27 mouse cellular contexts compared by ENCODE assay signal in genomic region chr7:19322489-19322888, GRCm38 (mm10). TPM values are rescaled to one million over a fixed set of nuclear protein-coding genes. Genes with fewer than 3 reads are reported as not detected.
DNase-seq lines count a peak whose midpoint lies in the region; ATAC-seq and TF ChIP-seq lines count a peak whose summit lies in the region.
"Had no signal": no experiment of that assay in that cellular context is flagged by ENCODE, and none has a peak within 500 bp of the region (broad histone marks: within the 10 kb centered on the region; RNA-seq: fewer than 3 reads in every experiment).

No protein-coding gene starts in this region.

- no peak overlapping the region for H3K9ac ChIP-seq in embryonic facial prominence, embryonic 11.5 days (replicated peaks; ENCODE audit: low read length)
- no peak overlapping the region for H3K9ac ChIP-seq in limb, embryonic 15.5 days
- H3K9ac ChIP-seq: forebrain, embryonic 15.5 days; heart, embryonic 15.5 days; hindbrain, embryonic 12.5 days; liver, embryonic 13.5 days; midbrain, embryonic 15.5 days; neural tube, embryonic 12.5 days had no signal

- no peaks in the 10 kb centered on the region for H3K36me3 ChIP-seq in embryonic facial prominence, embryonic 11.5 days (replicated peaks; ENCODE audit: control insufficient read depth, insufficient read depth, low read depth, low read length)
- no peaks in the 10 kb centered on the region for H3K36me3 ChIP-seq in embryonic facial prominence, embryonic 10.5 days (replicated peaks)
- no peaks in the 10 kb centered on the region for H3K36me3 ChIP-seq in limb, embryonic 15.5 days
- H3K36me3 ChIP-seq: forebrain, embryonic 10.5 days; forebrain, embryonic 15.5 days; heart, embryonic 15.5 days; hindbrain, embryonic 12.5 days; liver, embryonic 13.5 days; midbrain, embryonic 15.5 days; neural tube, embryonic 12.5 days had no signal

- no peak overlapping the region for H3K27ac ChIP-seq in embryonic facial prominence, embryonic 11.5 days (replicated peaks; ENCODE audit: low read depth, low read length)
- no peak overlapping the region for H3K27ac ChIP-seq in embryonic facial prominence, embryonic 10.5 days (replicated peaks)
- H3K27ac ChIP-seq in limb, embryonic 15.5 days, result peak overlapping the region; percentile 48; the same call in 1 of the 2 replicates
- H3K27ac ChIP-seq in gastrocnemius, adult 2 months, result no peak overlapping the region
- H3K27ac ChIP-seq: forebrain, embryonic 10.5 days; forebrain, embryonic 15.5 days; heart, embryonic 15.5 days; hindbrain, embryonic 12.5 days; hindbrain, postnatal 0 days; kidney, postnatal 0 days; liver, embryonic 13.5 days; midbrain, embryonic 15.5 days; neural tube, embryonic 12.5 days had no signal

- WGBS in embryonic facial prominence, embryonic 11.5 days, result 51% methylated on average over 9 of the region's 9 CpGs
- WGBS in embryonic facial prominence, embryonic 10.5 days, result 49% methylated on average over 9 of the region's 9 CpGs
- WGBS in limb, embryonic 15.5 days, result 38% methylated on average over 9 of the region's 9 CpGs

- no peak overlapping the region for H3K4me3 ChIP-seq in embryonic facial prominence, embryonic 11.5 days (ENCODE audit: low read depth, low read length)
- no peak overlapping the region for H3K4me3 ChIP-seq in embryonic facial prominence, embryonic 10.5 days
- H3K4me3 ChIP-seq in limb, embryonic 15.5 days, result no peak overlapping the region
- H3K4me3 ChIP-seq in gastrocnemius, adult 2 months, result no peak overlapping the region
- H3K4me3 ChIP-seq: forebrain, embryonic 10.5 days; forebrain, embryonic 15.5 days; heart, embryonic 15.5 days; hindbrain, embryonic 12.5 days; liver, embryonic 13.5 days; midbrain, embryonic 15.5 days; neural tube, embryonic 12.5 days had no signal

- no peak for ATAC-seq in embryonic facial prominence, embryonic 11.5 days (replicated peaks; ENCODE audit: insufficient number of reproducible peaks, low FRiP score, low TSS enrichment, low read depth)
- ATAC-seq in limb, embryonic 15.5 days (ENCODE audit: insufficient number of reproducible peaks, low FRiP score, low TSS enrichment, low read depth), result no peak
- ATAC-seq: forebrain, embryonic 15.5 days; hindbrain, postnatal 0 days; intestine, embryonic 16.5 days; midbrain, embryonic 15.5 days had no signal

- no peak for TF ChIP-seq CTCF in gastrocnemius, adult 2 months (IDR thresholded peaks at IDR 0.05)

- no peak overlapping the region for H3K4me2 ChIP-seq in embryonic facial prominence, embryonic 11.5 days (ENCODE audit: low read depth, low read length)
- no peak overlapping the region for H3K4me2 ChIP-seq in limb, embryonic 15.5 days
- H3K4me2 ChIP-seq: forebrain, embryonic 15.5 days; heart, embryonic 15.5 days; hindbrain, embryonic 12.5 days; liver, embryonic 13.5 days; midbrain, embryonic 15.5 days; neural tube, embryonic 12.5 days had no signal

- peak; percentile 36 for DNase-seq in embryonic facial prominence, embryonic 11.5 days (ENCODE audit: low spot score)
- no peak for DNase-seq in embryonic facial prominence, embryonic 10.5 days (ENCODE audit: low spot score)
- peak; percentile 83 for DNase-seq in urinary bladder, postnatal 14 days (ENCODE audit: low spot score)
- no peak for DNase-seq in urinary bladder, adult 2 months (ENCODE audit: low spot score)
- no peak for DNase-seq in gastrocnemius, adult 2 months
- DNase-seq in ovary, postnatal 14 days (ENCODE audit: low spot score), result no peak
- DNase-seq: adrenal gland, adult 2 months; adrenal gland, postnatal 36 days; cerebellum, adult 18-20 months; cerebellum, postnatal 10 days; heart, postnatal 36 days; kidney, adult 8-10 months; layer of hippocampus, adult 9-11 months; liver, embryonic 13.5 days; lung, adult 2 months; lung, postnatal 10 days; right cerebral cortex, postnatal 4 days had no signal

- intact Hi-C loops in gastrocnemius, adult 2 months (cut with DNase I), result no loop called here

- H3K4me1 ChIP-seq in embryonic facial prominence, embryonic 11.5 days (ENCODE audit: control insufficient read depth, insufficient read depth, low read length), result no peaks in the 10 kb centered on the region
- peaks cover 46% of the 10 kb centered on the region for H3K4me1 ChIP-seq in embryonic facial prominence, embryonic 10.5 days
- H3K4me1 ChIP-seq in limb, embryonic 15.5 days, result peaks cover 27% of the 10 kb centered on the region

- no peaks in the 10 kb centered on the region for H3K27me3 ChIP-seq in embryonic facial prominence, embryonic 11.5 days (ENCODE audit: control insufficient read depth, insufficient read depth, low read length)
- peaks cover 51% of the 10 kb centered on the region for H3K27me3 ChIP-seq in embryonic facial prominence, embryonic 10.5 days (replicated peaks; ENCODE audit: low read depth, poor library complexity, severe bottlenecking)
- H3K27me3 ChIP-seq in limb, embryonic 15.5 days, result peaks cover 11% of the 10 kb centered on the region; the same call in 1 of the 2 replicates
- H3K27me3 ChIP-seq: forebrain, embryonic 15.5 days; heart, embryonic 15.5 days; midbrain, embryonic 15.5 days had no signal

- H3K9me3 ChIP-seq in embryonic facial prominence, embryonic 11.5 days (replicated peaks; ENCODE audit: control insufficient read depth, low read length), result no peaks in the 10 kb centered on the region
- H3K9me3 ChIP-seq in embryonic facial prominence, embryonic 10.5 days, result no peaks in the 10 kb centered on the region
- H3K9me3 ChIP-seq in limb, embryonic 15.5 days, result no peaks in the 10 kb centered on the region
- H3K9me3 ChIP-seq: forebrain, embryonic 10.5 days; forebrain, embryonic 15.5 days; heart, embryonic 15.5 days; hindbrain, embryonic 12.5 days; liver, embryonic 13.5 days; midbrain, embryonic 15.5 days; neural tube, embryonic 12.5 days had no signal

RNA-seq across cellular contexts. Expression of gene Fosb, which starts 12.6 kb away (rescaled TPM):
- polyA plus RNA-seq in embryonic facial prominence, embryonic 11.5 days (2014; fragmentation: Nextera tagmentation; extraction: Ambion mirVana), result not detected in 2 replicates
- polyA plus RNA-seq in embryonic facial prominence, embryonic 10.5 days (2016; fragmentation: Nextera tagmentation; extraction: Ambion mirVana), result 0.09 TPM in 1 of 2 replicates, not detected in the other
- 1.5 and 2.6 TPM in 2 replicates for polyA plus RNA-seq in urinary bladder, adult 2 months (2012; rRNA removed)
- 0.29 and 0.41 TPM in 2 replicates for polyA plus RNA-seq in limb, embryonic 15.5 days (2015; fragmentation: Nextera tagmentation; extraction: Ambion mirVana)
- total RNA-seq in gastrocnemius, adult 2 months (2021), result under 1 TPM; 0.22 to 0.59 TPM
- polyA plus RNA-seq: forebrain, embryonic 10.5 days; hindbrain, embryonic 12.5 days; liver, embryonic 13.5 days; midbrain, embryonic 15.5 days; neural tube, embryonic 12.5 days had no signal

RNA-seq across cellular contexts. Expression of gene Ercc1, which starts 22.1 kb away (rescaled TPM):
- 87.1 and 94.5 TPM in 2 replicates for polyA plus RNA-seq in embryonic facial prominence, embryonic 11.5 days (2014; fragmentation: Nextera tagmentation; extraction: Ambion mirVana)
- 102 and 107 TPM in 2 replicates for polyA plus RNA-seq in embryonic facial prominence, embryonic 10.5 days (2016; fragmentation: Nextera tagmentation; extraction: Ambion mirVana)
- polyA plus RNA-seq in urinary bladder, adult 2 months (2012; rRNA removed), result 42.3 and 47.5 TPM in 2 replicates
- polyA plus RNA-seq in limb, embryonic 15.5 days (2015; fragmentation: Nextera tagmentation; extraction: Ambion mirVana), result 75.7 and 75.9 TPM in 2 replicates
- total RNA-seq in gastrocnemius, adult 2 months (2021), result 10 to 100 TPM; 28.1 to 30.4 TPM

RNA-seq across cellular contexts. Expression of gene Cd3eap, which starts 36.8 kb away (rescaled TPM):
- 20.1 and 21.5 TPM in 2 replicates for polyA plus RNA-seq in embryonic facial prominence, embryonic 11.5 days (2014; fragmentation: Nextera tagmentation; extraction: Ambion mirVana)
- polyA plus RNA-seq in embryonic facial prominence, embryonic 10.5 days (2016; fragmentation: Nextera tagmentation; extraction: Ambion mirVana), result 26.8 and 28.9 TPM in 2 replicates
- 8.9 and 9.8 TPM in 2 replicates for polyA plus RNA-seq in urinary bladder, adult 2 months (2012; rRNA removed)
- 32.9 and 34.2 TPM in 2 replicates for polyA plus RNA-seq in limb, embryonic 15.5 days (2015; fragmentation: Nextera tagmentation; extraction: Ambion mirVana)
- 10 to 100 TPM; 11.4 to 11.5 TPM for total RNA-seq in gastrocnemius, adult 2 months (2021)

RNA-seq across cellular contexts. Expression of gene Ppp1r13l, which starts 37.1 kb away (rescaled TPM):
- 4.7 and 5.2 TPM in 2 replicates for polyA plus RNA-seq in embryonic facial prominence, embryonic 11.5 days (2014; fragmentation: Nextera tagmentation; extraction: Ambion mirVana)
- 6.9 and 7.1 TPM in 2 replicates for polyA plus RNA-seq in embryonic facial prominence, embryonic 10.5 days (2016; fragmentation: Nextera tagmentation; extraction: Ambion mirVana)
- polyA plus RNA-seq in urinary bladder, adult 2 months (2012; rRNA removed), result 16.5 and 19.6 TPM in 2 replicates
- 20.0 and 24.8 TPM in 2 replicates for polyA plus RNA-seq in limb, embryonic 15.5 days (2015; fragmentation: Nextera tagmentation; extraction: Ambion mirVana)
- 1 to 10 TPM; 2.1 to 4.9 TPM for total RNA-seq in gastrocnemius, adult 2 months (2021)

RNA-seq across cellular contexts. Expression of gene Rtn2, which starts 40.1 kb away (rescaled TPM):
- 15.8 and 17.5 TPM in 2 replicates for polyA plus RNA-seq in embryonic facial prominence, embryonic 11.5 days (2014; fragmentation: Nextera tagmentation; extraction: Ambion mirVana)
- polyA plus RNA-seq in embryonic facial prominence, embryonic 10.5 days (2016; fragmentation: Nextera tagmentation; extraction: Ambion mirVana), result 16.6 and 18.8 TPM in 2 replicates
- polyA plus RNA-seq in urinary bladder, adult 2 months (2012; rRNA removed), result 36.2 and 45.7 TPM in 2 replicates
- polyA plus RNA-seq in limb, embryonic 15.5 days (2015; fragmentation: Nextera tagmentation; extraction: Ambion mirVana), result 21.4 and 48.2 TPM in 2 replicates
- 1,000 to 10,000 TPM in 1 of 2 experiments, 100 to 1,000 TPM in 1; 987 to 1,150 TPM for total RNA-seq in gastrocnemius, adult 2 months (2021)

Comparison
In these comparisons a context has a peak if more than half of its experiments do, and no peak if none do; other contexts are left out.
1. DNase-seq: peak in embryonic facial prominence, embryonic 11.5 days (single experiment) and urinary bladder, postnatal 14 days (single experiment); none in embryonic facial prominence, embryonic 10.5 days (single experiment), urinary bladder, adult 2 months (single experiment), gastrocnemius, adult 2 months (single experiment) and ovary, postnatal 14 days (single experiment).